Mouse (Mus musculus): ENCODE data around the gene Gm28038.

Gm28038 gene

GRCm38 (mm10) chr2:30256616-30257350 lies 24.1 kb upstream of the Gm28038 start:
- no peak for DNase-seq (ENCODE audit: low spot score)

GRCm38 (mm10) chr2:30257699-30258460 lies 23.0 kb upstream of the Gm28038 start:
- no peak for DNase-seq (ENCODE audit: low spot score)

DNA sequence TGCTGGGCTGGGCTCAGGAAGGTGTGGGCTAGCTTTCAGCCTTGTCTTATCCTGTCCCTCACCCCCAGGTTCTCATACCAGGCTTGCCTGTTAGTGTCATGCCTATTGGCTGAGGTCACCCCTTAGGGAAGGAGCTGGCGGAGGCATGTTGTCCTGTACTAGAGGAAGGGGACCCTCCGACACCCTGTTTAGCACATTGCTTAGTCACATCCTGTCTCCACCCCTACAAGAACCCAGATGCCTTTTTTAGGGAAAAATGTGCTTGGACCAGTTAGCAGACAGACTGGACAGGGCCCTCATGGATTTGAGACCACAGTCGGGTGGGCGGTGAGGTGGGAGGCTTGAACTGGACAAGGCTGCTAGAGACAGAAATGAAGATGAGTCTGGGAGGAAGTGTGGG lies 22.2 kb upstream of the Gm28038 start:
- DNase-seq (ENCODE audit: low spot score): no peak

DNA sequence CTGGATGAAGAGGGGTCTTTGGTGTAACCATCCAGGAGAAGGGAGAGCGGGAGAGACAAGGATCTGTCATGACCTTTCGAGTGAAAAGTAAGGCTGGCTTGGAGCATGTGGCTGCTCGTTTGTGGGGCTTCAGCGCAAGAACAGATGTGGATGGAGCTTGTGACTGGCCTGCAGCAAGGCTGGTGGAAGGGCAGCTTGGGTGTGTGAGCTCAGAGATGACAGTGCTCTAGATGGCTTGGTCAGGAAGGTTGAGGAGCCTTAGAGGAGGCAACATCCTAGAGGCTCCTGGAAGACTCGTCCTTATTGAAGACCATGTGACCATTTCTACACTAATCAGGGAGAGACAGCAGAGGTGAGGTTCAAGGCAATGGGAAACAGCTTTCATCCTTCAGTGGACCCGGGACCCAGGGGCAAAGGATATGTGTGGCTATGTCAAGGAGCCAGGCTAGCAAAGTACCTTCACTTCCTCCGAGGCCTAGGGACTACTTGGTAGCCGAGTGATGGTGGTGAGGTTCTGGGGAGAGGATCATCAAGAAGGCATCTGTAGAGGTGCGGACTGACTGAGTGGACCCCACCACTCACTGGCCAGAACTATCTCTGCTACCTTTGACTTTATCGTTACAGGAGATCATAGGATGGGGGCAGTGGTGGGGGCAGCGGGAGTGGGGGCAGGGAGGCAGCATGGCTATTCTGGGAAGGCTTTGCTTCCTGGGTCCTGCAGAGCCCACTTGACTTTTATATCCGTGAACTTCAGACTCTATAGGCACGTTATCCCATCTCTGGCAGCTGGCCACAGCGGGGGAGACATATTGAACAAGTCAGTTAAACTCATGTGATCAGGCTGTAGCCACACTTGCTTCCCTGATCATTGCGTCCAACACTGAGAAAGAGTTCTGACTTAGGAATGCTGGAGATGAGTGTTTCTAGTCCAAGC lies 21.4 kb upstream of the Gm28038 start:
- DNase-seq (ENCODE audit: low spot score): no peak

DNA sequence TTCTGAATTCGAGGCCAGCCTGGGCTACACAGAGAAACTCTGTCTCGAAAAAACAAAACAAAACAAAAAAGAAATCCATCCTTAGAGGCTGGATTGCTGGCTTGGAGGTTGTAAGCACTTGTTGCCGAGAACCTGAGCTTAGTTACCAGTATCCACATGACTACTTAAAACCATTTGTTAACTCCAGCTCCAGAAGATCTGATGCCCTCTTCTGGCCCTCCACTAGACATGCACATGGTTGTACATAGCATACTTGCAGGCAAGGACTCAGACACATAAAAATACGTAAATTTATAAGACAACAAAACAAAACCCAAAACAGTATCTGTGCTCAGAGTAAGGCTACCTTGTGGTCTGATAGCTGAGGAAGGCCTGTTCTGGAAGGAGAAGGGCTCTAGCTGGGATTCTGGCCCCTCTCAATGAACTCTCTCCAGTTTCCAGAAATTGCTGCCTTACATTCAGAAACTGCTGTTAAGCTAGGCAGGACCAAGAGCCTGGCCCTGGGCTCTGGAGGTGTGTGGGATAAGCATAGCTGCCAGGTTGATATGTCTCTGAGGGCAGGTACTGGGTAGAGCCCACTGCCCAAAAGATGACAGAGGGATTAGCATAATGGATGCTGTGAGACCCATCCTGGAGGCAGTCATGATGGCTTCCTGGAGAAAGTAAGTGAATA lies 19.6 kb upstream of the Gm28038 start:
- DNase-seq (ENCODE audit: low spot score): no peak

DNA sequence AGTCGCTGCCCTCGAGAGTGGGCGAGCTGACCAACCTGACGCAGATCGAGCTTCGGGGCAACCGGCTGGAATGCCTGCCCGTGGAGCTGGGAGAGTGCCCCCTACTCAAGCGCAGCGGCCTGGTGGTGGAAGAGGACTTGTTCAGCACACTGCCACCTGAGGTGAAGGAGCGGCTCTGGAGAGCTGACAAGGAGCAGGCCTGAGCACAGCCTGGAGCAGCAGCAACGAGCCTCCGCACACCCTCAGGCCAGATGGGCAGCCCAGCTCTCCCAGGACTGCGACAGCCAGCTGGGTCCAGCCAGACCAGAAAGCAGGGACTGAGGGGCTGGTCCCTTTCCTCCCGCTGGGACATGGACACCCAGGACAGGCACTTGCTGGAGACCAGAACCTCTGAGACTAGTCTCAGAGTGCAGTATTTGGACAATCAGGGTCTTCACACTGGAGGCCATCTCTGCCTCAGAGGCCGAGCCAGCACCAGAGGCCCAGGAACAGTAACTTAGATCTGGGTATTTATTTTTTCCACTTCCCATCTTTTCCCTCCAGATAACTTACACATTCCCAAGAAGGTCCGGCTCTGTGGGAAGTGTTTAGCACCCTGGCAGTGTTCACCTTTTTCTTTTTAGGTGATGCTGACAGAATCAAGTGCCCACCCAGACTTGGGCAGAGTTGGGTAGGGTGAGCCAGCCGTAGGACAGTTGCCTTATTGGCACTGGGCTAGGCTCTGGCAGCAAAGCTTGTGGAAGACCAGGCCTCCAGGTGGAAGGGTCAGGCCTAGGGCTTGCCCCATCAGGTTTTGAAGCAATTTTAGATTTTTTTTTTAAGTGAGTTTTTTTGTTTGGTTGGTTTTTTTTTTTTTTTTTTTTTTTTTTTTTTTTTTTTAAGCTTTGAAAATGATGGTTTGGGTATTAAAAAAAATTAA lies 18.7 kb upstream of the Gm28038 start:
- no peak for DNase-seq (ENCODE audit: low spot score)

DNA sequence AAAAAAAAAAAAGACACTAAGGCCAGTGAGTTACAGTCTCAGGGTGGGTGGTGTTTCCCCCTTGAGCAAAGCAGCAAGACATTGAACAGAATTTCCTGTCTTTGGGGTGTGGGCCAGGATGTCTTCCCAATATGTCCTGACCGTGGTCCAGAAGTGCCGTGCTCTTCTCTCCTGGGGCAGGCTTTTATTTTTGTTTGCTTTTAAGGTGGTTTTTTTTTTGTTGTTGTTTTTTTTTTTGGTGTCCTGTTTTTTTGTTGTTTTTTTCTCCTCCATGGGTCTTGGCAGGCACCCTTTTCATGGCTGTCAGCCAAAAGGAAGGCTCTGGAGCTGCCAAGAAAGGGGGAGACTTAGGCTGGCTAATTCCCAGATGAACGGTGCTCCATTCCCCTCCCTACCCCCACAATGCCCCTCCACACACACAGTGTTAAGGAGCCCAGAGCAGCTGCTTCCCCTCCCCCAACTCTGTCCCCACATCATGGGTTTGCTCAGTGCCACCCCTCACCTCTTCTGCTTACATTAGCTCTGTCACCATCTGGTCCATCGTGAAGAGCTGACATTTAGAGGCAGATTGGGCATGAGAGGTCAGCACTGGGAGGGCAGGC lies 17.9 kb upstream of the Gm28038 start:
- DNase-seq (ENCODE audit: low spot score): no peak

DNA sequence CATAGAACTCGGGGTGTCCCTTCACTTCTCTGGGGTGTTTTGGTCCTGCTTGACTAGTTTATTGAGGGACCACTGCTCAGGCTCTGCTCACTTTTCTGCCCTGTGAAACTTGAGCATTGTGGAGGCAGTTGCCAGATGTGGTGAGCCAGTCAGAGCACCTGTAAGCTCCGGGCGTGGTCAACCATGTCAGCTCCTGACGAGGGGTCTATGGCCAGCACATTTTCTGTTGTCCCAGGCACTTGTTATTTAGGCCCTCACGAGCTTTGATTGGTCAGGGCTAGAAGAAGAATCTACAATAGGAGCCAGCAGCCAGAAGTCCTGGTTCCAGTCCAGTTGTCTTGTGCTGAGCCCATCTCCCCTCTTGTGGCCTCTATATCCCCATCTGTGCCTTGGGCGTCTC lies 17.0 kb upstream of the Gm28038 start:
- no peak for DNase-seq (ENCODE audit: low spot score)

DNA sequence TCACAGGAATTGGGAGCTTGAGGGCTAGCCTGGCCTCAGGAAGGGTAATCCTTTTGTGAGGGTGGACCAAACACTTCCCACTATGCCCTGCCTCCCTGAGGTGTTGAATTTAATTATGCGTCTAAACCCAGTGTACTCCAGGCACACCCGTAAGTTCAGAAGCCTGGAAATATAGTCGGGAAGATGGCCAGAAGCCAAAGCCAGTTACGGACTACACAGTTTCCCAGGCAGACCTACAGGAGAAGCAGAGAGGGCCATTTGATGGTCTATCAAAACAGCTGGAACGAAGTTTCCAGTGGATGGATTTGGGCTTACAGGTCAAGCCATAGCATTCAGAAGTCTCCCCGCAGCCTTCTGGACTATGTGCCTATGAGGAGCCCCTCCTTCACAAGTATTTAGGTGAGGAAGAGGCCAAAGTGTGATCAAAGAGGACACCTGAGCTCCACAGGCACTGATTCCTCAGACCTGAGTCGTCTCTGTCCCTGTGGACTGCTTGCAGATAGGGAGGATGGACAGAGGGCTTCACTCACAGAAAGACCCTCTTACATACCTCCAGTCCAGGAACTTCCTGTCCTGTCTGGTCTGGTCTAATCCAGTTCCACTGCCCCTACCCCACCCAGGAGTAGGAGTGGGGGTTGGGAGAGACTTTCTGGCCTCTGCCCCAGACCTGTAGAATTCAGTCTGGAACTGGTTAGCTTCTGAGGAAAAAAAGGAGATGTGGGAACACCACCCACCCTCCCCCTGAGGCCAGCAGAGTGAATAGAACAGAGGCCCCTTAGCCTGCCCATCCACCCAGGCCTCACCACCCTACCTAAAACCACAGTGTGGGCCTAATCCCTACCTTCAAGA lies 15.9 kb upstream of the Gm28038 start:
- DNase-seq (ENCODE audit: low spot score): no peak

DNA sequence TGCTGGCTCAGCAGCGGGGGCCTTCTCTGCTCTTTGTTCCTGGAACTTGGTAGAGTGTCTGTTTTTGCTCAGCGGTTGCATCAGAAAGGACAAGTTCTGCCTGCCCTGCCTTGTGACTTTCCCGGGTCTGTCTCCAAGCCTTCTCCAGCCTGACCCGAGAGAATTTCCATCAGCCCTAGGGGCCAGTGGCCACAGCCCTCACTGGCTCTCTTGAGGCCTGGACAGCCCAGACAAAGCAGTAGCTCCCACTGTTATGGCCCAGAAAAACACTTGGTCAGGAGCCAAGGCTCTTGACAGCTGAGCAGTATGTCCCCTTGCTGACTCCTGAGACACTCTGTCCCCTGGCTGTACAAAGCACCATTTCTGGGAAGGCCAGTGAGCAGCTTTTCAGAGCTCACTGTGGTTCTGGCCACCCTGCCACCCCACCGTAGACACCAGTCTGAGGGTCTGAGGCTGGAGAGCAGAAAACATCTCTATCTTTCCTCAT lies 15.0 kb upstream of the Gm28038 start, which contains the start of gene Phyhd1:
Gene Phyhd1, plus strand, starts transcription at position 437 of the 487 bp plus-strand sequence.
- no peak for DNase-seq (ENCODE audit: low spot score)

GRCm38 (mm10) chr2:30266392-30266941 lies 14.4 kb upstream of the Gm28038 start:
- peak; percentile 24 for DNase-seq (ENCODE audit: low spot score)

DNA sequence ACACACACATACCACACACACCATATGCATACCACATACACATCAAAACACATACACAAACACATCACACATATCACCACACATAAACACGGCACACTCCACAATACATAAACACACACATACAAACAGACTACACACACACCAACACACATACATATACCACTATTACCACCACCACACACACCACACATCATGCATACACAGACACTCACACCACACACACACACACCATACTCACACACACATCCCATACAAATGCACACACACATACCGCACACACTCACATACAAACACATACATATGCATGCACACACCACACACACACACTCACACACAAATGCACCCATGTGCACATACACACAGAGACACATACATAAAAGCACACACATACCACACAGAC lies 13.4 kb upstream of the Gm28038 start:
- DNase-seq (ENCODE audit: low spot score): no peak

DNA sequence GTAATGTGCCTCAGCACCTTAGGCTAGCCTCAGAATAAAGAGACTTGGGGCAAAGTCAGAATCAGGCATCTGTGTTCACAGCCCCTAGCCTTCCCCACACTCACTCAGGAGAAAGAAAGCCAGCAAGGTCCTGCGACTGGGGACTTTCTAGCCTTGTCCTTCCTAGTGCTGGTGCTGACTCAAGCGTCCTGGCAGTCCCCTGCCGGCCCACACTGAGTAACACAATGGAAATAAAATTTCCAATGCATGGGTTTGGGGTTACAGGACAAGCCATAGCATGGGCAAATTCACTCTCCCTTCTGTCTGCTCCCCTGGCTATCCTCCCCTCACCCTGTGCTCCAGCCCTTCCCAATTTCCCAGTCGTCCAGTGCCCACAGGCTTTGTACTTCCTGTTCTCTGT lies 12.5 kb upstream of the Gm28038 start:
- DNase-seq (ENCODE audit: low spot score): no peak

GRCm38 (mm10) chr2:30269241-30269990 lies 11.4 kb upstream of the Gm28038 start:
- DNase-seq (ENCODE audit: low spot score): no peak

GRCm38 (mm10) chr2:30270134-30270533 lies 10.7 kb upstream of the Gm28038 start:
- DNase-seq (ENCODE audit: low spot score): peak; percentile 85

- no peak for DNase-seq (ENCODE audit: low spot score)
Measured at GRCm38 (mm10) chr2:30281651-30282050, 808 bp downstream of the Gm28038 start.

- DNase-seq (ENCODE audit: low spot score): no peak
Measured at GRCm38 (mm10) chr2:30283193-30283592, 2.4 kb downstream of the Gm28038 start.

DNA sequence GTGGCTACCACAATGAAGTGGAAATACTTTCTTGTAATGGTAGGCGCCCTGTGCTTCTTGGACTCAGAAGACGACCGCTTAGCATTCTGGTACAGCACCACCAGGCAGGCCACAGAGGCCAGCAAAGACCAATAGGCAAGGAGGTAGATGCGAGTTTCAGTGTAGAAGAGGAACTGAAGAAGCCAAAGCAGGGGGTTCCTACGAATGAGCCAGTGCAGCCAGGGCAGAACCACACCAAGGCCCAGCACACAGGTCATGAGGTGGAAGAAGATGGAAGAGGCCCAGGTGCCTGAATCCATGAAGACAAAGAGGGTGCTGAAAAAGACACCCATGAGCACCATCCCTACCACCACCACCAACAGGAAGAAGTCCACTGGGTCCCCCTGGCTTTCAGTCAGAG lies 4.2 kb downstream of the Gm28038 start:
- no peak for DNase-seq (ENCODE audit: low spot score)

Measured in retina, embryonic 14.5 days (tissue).